Mouse (Mus musculus): Measurements from ENCODE around the gene Ubl7. TPM values are rescaled to one million over a fixed set of nuclear protein-coding genes. Genes with fewer than 3 reads are reported as not detected.

Gene Ubl7
- 58.9 and 69.7 TPM in 2 replicates for polyA plus RNA-seq (2012; rRNA removed)

GRCm38 (mm10) chr9:57910254-57911160 is at the start of gene Ubl7:
Gene Ubl7, plus strand, starts transcription at chr9:57910979.

GRCm38 (mm10) chr9:57939431-57940348 is 28.9 kb downstream of the Ubl7 start, which contains the start of gene Sema7a:
Gene Sema7a, plus strand, starts transcription at chr9:57940112.

Other genes with a start within 250 kb of the Ubl7 start
- not detected in 2 replicates for gene Cyp1a2, start 227.3 kb upstream of the Ubl7 start, polyA plus RNA-seq (2012; rRNA removed)
- 0.02 TPM in 1 of 2 replicates, not detected in the other for gene Cyp1a1, start 223.1 kb upstream of the Ubl7 start, polyA plus RNA-seq (2012; rRNA removed)
- 14.4 and 21.7 TPM in 2 replicates for gene Edc3, start 202.4 kb upstream of the Ubl7 start, polyA plus RNA-seq (2012; rRNA removed)
- 128 and 137 TPM in 2 replicates for gene Clk3, start 145.1 kb upstream of the Ubl7 start, polyA plus RNA-seq (2012; rRNA removed)
- gene Arid3b, start 74.2 kb upstream of the Ubl7 start, polyA plus RNA-seq (2012; rRNA removed) = 19.2 and 22.9 TPM in 2 replicates
- 7.3 and 8.1 TPM in 2 replicates for gene Sema7a, start 29.1 kb downstream of the Ubl7 start, polyA plus RNA-seq (2012; rRNA removed)
- 0.07 and 0.19 TPM in 2 replicates for gene Cyp11a1, start 95.4 kb downstream of the Ubl7 start, polyA plus RNA-seq (2012; rRNA removed)
- gene Stra6, start 152.8 kb downstream of the Ubl7 start, polyA plus RNA-seq (2012; rRNA removed) = 8.5 and 31.3 TPM in 2 replicates
- 0.46 and 0.95 TPM in 2 replicates for gene Ccdc33, start 207.8 kb downstream of the Ubl7 start, polyA plus RNA-seq (2012; rRNA removed)